Mouse (Mus musculus) heart, postnatal 4 days (tissue): ENCODE measurements around the gene Plxnd1. TPM values are rescaled to one million over a fixed set of nuclear protein-coding genes. Genes with fewer than 3 reads are reported as not detected.

Experiments used
- DNase-seq: peaks from one replicate; pipeline ENCODE4 v3.0.0; 2021
- total RNA-seq, 2 experiments: library from RNA; stranded (reverse); gene quantifications; 2 replicates each; pipeline ENCODE4 v1.2.3; 2021

Gene Plxnd1
- total RNA-seq, result 100 to 1,000 TPM; 191 to 208 TPM

DNA sequence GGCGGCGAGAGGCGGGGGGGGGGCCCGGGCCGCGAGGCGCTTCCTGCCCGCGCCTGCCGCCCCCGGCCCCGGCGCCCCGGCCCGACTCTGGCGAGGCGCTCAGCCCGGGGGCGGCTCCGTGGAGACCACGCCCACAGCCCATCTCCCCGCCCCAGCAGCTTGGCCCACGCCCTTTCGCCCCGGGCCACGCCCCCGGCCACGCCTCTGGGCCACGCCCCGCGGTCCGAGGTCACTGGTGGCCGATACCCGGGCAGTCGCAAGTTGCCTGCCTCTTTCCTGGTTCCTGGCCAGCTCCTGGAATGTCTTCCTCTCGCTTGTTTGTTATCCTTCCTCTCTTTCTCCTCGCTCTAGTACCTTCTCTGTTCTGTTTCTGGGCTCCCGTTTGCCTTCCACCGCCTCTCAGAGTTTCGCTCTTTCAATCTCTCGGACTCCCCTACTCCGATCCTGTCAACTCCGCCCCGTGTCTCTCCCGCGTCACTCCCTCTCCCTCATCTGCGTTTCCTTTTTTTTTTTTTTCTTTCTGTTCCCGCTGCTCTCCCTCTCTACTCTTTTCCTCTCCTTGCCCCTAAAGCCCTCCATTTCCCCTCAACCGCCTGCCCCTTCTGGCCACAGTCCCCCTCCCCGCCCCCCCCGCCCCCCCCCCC, at the start of gene Plxnd1:
Plxnd1 (minus strand) TSS at position 129 of the 644 bp plus-strand sequence.
- DNase-seq, result peak; percentile 96

- no peak for DNase-seq
These were observed 49.2 kb upstream of the Plxnd1 start for GRCm38 (mm10) chr6:116044039-116044438.

DNA sequence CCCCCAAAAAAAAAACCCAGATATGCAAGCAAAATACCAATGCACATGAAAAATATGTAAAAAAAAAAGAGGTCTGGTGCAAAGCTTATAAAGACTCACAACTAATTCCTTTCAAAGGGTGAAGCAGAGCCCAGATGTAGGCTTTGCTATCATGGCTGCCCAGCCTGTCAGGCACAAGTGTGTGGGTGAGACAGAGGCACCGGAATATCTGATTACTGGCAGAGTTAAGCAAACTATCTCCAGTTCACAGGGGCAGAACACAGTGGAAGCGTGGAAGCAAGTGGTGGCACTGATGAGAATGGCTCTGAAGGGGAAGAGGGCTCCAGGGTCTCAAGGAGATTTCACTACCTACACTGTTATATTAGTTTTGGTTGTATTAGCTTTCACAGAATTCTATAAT, 43.4 kb upstream of the Plxnd1 start:
- no peak for DNase-seq

- no peak for DNase-seq
These were observed 42.6 kb upstream of the Plxnd1 start for GRCm38 (mm10) chr6:116037281-116037831.

DNA sequence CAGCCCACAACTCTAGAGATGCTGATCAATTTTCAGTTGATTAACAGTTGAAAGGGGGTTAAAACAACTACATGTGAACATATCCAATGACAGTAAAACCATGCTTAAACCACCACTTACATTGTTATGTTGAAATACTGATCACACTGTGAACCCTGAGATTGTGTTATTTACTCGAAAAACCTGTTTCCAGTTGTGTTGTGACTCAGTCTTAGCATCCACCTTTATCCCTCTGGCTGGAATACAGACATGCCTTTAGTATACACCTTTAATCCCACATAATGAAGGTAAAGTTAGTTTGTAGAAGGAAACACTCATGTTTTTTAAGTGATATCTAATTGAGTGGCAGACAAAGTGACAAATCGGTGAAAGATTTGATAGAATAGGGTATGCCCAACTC, 41.8 kb upstream of the Plxnd1 start:
- DNase-seq, result no peak

- DNase-seq, result no peak
These were observed 36.2 kb upstream of the Plxnd1 start for GRCm38 (mm10) chr6:116031052-116031451.

DNA sequence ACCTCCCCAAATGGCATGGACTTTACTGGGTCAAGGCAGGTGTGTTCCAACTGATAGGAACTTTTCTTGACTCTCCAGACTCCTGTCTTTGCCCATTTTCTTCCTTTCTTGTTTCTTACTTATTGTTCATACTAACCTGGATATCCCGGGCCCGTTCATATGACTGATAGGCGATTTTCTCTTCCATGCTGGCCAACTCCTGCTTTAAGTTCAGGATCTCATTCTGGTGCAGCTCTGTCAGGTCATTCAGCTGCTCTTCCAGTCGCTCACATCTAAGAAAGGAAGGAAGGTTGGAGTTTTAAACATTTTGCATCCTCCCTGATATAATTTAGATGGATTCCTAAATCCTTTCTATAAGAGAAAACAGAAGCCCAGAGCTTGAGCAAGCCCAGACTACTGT, 29.9 kb upstream of the Plxnd1 start:
- DNase-seq, result no peak

GRCm38 (mm10) chr6:116021961-116022485, 27.2 kb upstream of the Plxnd1 start:
- no peak for DNase-seq

DNA sequence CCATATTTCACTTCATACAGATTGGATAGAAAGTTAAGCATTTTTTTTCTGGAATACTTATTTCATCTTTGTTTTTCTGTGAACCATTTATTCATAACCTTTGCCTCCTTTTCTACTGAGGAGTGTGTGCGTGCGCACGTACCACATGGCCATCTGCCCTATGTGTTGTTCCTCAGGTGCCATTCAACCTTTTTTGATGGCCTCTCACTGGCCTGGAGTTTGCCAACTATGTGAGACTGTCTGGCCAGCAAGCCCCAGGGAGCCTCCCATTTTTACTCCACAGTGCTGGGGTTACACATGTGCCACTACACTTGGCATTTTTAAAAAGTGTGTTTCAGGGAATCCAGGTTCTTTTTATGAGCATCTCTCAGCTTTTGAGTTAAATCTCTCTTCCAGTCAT, 21.1 kb upstream of the Plxnd1 start:
- no peak for DNase-seq

GRCm38 (mm10) chr6:116014111-116014510, 19.3 kb upstream of the Plxnd1 start:
- no peak for DNase-seq

- DNase-seq, result no peak
These were observed 18.9 kb upstream of the Plxnd1 start for GRCm38 (mm10) chr6:116013687-116014086.

GRCm38 (mm10) chr6:116010541-116010940, 15.7 kb upstream of the Plxnd1 start:
- DNase-seq, result peak; percentile 91

- peak; percentile 49 for DNase-seq
These were observed 14.6 kb upstream of the Plxnd1 start for GRCm38 (mm10) chr6:116009426-116009825.

- peak; percentile 85 for DNase-seq
These were observed 12.9 kb upstream of the Plxnd1 start for GRCm38 (mm10) chr6:116007561-116008173.

- peak; percentile 77 for DNase-seq
These were observed 11.9 kb upstream of the Plxnd1 start for GRCm38 (mm10) chr6:116006731-116007130.

- DNase-seq, result no peak
These were observed 11.1 kb upstream of the Plxnd1 start for GRCm38 (mm10) chr6:116005959-116006288.

DNA sequence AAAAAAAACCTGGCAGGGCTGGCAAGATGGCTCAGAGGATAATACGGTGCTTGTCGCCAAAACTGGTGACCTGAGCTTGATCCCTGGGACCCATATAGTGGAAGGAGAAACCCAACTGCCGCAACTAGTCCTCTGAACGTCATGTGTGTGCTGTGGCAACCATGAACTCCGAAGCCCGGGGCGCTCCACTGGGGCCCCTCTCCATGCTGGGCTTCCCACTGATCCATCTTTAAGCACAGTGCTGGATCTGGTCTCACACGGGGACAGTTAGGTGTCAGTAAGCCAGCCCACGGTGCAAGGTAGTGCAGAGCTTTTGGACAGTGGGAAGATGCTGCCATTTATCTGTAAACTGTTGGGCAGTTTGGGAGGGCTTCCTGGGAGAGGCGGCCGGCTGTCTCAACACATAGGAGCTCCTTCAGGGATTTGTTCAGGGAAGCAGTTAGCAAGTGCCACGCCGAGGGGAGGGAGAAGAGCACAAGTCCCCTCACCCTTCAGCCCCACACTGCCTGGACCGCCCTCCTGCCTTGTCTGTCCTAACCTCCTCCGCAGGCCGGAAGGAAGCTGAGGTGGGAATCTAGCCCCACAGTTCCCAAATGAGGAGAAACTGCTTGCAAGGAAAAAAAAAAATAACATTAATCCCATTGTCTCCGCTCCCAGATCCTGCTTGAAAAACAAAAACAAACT, 10.6 kb upstream of the Plxnd1 start:
- DNase-seq, result peak; percentile 59

- DNase-seq, result peak; percentile 21
These were observed 9.9 kb upstream of the Plxnd1 start for GRCm38 (mm10) chr6:116004716-116005115.

- DNase-seq, result peak; percentile 59
These were observed 9.3 kb upstream of the Plxnd1 start for GRCm38 (mm10) chr6:116004069-116004468.

DNA sequence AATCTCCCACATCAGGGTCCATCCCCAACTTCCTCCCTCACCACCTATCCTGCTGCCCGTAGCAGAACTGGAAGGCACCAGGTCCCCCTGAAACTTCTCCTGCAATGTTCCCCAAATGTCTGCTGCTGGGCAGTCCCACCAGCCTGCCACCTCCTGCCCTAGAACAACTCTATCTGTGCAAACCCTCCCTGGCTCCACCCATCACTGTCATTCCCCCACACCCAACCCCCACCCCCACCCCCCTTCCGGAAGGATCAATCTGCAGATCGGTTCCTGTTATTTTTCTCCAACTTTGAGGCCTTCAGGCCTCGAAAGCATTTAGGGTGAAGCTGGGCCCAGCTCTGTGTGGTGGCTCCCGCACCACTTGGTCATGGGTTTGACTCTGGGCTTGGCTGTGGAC, 8.7 kb upstream of the Plxnd1 start:
- peak; percentile 19 for DNase-seq

- DNase-seq, result no peak
These were observed 7.7 kb upstream of the Plxnd1 start for GRCm38 (mm10) chr6:116002311-116003104.

DNA sequence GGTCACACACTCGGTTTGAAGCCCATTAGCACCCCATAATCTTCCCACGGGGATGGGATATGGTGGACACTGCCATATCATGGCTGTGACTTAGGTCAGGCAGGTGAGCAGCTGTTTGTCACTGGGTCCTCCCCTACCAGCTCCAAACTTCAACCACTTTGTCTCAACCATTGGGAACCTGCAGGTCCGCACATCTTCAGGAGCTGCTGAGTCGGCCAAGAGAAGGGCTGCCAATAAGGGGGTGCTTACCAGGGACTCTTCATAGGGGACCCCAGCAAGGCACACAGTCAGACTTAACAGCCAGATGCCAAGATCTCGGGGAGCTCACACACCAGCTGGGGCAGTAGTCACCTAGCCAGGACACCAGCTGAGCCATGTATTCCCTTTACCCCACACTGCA, 6.0 kb upstream of the Plxnd1 start:
- DNase-seq, result no peak

- DNase-seq, result no peak
These were observed 4.4 kb upstream of the Plxnd1 start for GRCm38 (mm10) chr6:115999227-115999626.
